Mouse (Mus musculus): ENCODE results near the gene Tspan32. TPM values are rescaled to one million over a fixed set of nuclear protein-coding genes. Genes with fewer than 3 reads are reported as not detected.

Gene Tspan32
- polyA plus RNA-seq, 1 experiment from 2014 or later = 0.14 TPM

DNA sequence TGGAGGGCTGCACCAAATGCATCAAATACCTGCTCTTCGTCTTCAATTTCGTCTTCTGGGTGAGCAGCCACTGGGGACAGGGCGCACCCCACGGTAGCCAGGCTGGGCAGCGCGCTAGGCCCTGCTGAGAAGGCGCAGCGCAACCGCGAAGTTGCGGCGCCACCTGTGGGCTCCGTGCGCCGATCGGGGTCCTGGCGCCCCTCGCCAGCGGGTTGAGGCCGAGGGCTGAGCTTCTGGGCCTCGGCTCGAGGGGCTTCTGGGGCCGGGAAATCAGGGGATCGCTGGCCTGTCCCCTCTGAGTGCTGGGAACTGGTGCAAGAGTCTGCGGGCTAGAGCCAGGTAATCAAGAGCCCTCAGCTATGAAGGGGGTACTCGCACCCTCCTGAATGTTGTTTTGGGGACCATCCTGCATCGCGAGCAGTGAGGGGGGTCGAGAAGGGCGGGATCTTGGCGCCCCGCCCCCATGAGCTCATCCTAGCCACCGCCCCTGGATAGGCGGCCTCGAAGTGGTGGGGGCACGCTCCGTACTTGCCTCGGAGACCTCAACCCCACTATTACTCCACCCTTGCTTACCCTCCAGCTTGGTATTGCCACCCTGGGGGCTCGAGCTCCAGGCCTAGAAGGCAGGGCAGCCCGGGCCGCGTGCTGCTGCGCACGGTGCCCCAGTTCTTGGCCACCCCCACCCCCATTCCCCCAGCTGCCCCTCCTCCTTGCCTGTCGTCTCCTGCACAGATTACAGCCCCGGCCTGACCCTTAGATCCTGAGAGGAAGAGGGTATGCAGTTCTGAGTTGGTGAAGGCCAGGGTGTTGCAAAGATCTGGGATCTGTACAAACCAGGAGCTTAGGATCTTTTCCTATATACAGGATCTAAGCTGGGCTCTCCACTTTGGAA lies 48.4 kb downstream of the Tspan32 start:
- ChIA-PET POLR2A (interaction anchor here (1.1 to 3.8 kb wide), 8 partner anchors 10 to 45 kb away, joined by 3 to 30 read pairs (median 6); no protein-coding TSS in a partner anchor), CTCF (interaction anchor here (1.2 to 1.9 kb wide), 7 partner anchors 10 to 45 kb away, joined by 3 to 9 read pairs (median 4); no protein-coding TSS in a partner anchor)
- ATAC-seq (peak; percentile 47), DNase-seq (ENCODE audit: low read depth, low spot score) (no peak)
- in situ Hi-C loops (cut with MboI; ENCODE audit: low pct_unique_long_range_greater_than_20kb) = loop anchor here (5.0 kb wide), 1 partner anchor 36 kb away; no protein-coding TSS in a partner anchor
- H3K27me3 ChIP-seq = no peaks in the 10 kb centered on the region
- no peak for TF ChIP-seq CTCF (IDR thresholded peaks at IDR 0.05)

DNA sequence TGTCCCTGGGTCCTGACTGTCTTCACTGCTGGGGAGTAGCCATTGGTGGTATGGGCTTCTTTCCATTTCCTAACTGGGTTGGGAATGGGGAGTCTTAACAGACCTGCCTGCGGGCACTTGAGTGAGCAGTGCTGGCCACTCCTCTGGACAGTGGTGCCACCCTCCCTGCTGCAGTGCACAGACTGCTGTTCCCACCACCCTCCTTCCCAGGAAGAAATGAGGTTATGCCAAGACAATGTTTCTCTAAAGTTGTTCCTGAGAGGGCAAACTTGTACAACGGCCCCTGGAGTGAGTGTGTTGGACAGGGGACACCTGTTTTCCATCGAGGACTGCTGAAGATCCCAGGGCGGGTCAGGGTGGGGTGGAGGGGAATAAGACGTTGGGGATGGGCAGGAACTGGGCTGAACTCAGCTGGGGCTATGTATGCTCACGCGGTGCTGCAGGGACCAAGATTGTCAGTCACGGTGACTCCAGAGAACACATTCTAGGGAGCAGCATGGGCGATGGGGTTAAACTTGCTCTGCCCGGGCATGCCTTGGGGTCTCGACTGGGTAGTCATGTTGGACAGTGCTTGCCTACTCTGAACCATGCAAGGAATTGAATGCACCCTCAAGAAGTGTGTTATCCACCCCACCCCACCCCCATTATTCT lies 49.2 kb downstream of the Tspan32 start:
- H3K27me3 ChIP-seq = no peaks in the 10 kb centered on the region
- no peak for TF ChIP-seq CTCF (IDR thresholded peaks at IDR 0.05)
- in situ Hi-C loops (cut with MboI; ENCODE audit: low pct_unique_long_range_greater_than_20kb) = loop anchor here (5.0 kb wide), 1 partner anchor 37 kb away; no protein-coding TSS in a partner anchor
- ChIA-PET POLR2A (interaction anchor here (1.1 to 3.8 kb wide), 6 partner anchors 9 to 46 kb away, joined by 4 to 30 read pairs (median 10); no protein-coding TSS in a partner anchor), CTCF (interaction anchor here (1.2 to 1.9 kb wide), 6 partner anchors 9 to 46 kb away, joined by 3 to 9 read pairs (median 4); no protein-coding TSS in a partner anchor)
- ATAC-seq (no peak), DNase-seq (ENCODE audit: low read depth, low spot score) (no peak)

DNA sequence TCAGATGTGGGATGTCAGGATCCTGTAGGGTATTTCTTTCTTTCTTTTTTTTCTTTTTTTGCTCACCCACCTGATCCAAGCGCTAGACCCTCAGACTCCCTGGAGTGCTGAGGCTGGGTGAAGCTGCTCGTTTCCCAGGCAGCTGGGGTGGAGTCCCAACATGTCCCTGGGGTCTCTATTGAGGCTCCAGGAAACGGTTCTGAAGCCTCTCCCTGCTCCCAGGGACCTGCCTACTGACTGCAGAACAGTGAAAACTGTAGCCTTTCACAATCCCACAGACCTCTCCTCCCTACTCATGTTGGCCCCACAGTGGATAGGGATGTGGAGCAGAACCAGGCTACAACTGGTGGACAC lies 49.7 kb downstream of the Tspan32 start:
- TF ChIP-seq CTCF (IDR thresholded peaks at IDR 0.05) = no peak
- no peak for ATAC-seq
- ChIA-PET POLR2A (interaction anchor here (2.4 to 3.8 kb wide), 2 partner anchors 12 to 42 kb away, joined by 7 to 30 read pairs; no protein-coding TSS in a partner anchor), CTCF (interaction anchor here (1.2 kb wide), 1 partner anchor 46 kb away, joined by 3 read pairs; no protein-coding TSS in a partner anchor)
- in situ Hi-C loops (cut with MboI; ENCODE audit: low pct_unique_long_range_greater_than_20kb) = loop anchor here (5.0 kb wide), 1 partner anchor 37 kb away; no protein-coding TSS in a partner anchor
- H3K27me3 ChIP-seq = no peaks in the 10 kb centered on the region
- no peak for DNase-seq (ENCODE audit: low read depth, low spot score)

DNA sequence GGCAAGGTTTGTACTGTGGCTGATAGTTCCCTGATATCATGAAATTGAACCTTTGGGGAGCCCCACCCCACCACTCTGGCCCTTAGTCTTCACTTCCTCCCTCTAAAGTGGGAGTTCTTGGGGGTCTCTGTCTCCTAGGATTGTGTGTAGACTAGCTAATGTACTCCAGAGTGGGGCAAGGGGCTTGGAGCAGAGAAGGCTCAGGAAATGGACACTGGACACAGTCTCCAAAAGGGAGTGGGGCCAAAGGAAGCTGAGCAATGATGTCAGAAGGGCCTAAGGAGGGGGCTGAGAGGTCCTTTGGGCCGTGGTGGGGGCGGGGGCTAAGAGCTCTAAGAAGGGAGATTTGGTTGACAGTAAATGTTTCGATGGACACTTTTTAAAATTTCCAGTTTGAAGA lies 50.2 kb downstream of the Tspan32 start:
- CTCF ChIA-PET = interaction anchor here (1.2 kb wide), 1 partner anchor 47 kb away, joined by 3 read pairs; no protein-coding TSS in a partner anchor
- no peak for TF ChIP-seq CTCF (IDR thresholded peaks at IDR 0.05)
- H3K27me3 ChIP-seq = no peaks in the 10 kb centered on the region
- ATAC-seq (no peak), DNase-seq (ENCODE audit: low read depth, low spot score) (no peak)
- in situ Hi-C loops (cut with MboI; ENCODE audit: low pct_unique_long_range_greater_than_20kb) = no loop called here
- POLR2A ChIA-PET = interaction anchor here (1.0 to 3.8 kb wide), 3 partner anchors 8 to 42 kb away, joined by 3 to 30 read pairs (median 4); no protein-coding TSS in a partner anchor

DNA sequence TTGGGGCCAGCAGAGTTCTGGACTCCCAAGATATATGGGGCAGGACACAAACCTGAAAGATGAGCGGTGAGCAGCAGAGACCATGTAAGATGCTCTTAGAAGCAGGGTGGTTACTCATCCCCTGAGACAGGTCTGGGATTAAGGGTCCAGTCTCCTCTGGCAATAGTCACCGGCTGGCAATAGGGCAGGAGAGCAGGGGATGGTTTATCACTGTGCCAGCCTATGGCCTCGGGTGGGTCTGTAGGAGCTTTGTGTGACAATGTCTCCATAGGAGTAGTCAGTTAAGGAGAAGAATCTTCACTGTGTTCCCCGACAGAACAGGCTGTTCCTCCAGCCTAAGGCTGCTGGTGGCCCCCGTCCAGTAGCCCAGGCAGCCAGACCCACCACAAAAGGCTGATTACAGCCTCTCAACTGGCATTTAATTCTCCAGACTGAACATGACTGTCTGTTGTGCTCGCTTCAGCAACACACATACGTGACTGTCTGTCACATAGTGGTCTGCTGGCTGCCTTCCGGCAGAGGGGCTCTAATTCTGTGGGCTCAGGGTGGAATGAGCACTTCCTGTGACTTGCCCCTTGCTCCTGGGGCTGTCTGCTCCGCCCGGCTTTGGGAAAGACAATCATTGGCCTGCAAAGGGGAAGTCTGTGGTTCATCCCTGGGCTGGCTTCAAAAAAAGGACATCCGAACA lies 50.8 kb downstream of the Tspan32 start:
- H3K27me3 ChIP-seq = no peaks in the 10 kb centered on the region
- no peak for TF ChIP-seq CTCF (IDR thresholded peaks at IDR 0.05)
- no peak for DNase-seq (ENCODE audit: low read depth, low spot score)
- POLR2A ChIA-PET = interaction anchor here (1.0 to 3.8 kb wide), 3 partner anchors 8 to 43 kb away, joined by 3 to 30 read pairs (median 4); no protein-coding TSS in a partner anchor
- no peak for ATAC-seq
- in situ Hi-C loops (cut with MboI; ENCODE audit: low pct_unique_long_range_greater_than_20kb) = no loop called here
- CTCF ChIA-PET = no interaction called here

DNA sequence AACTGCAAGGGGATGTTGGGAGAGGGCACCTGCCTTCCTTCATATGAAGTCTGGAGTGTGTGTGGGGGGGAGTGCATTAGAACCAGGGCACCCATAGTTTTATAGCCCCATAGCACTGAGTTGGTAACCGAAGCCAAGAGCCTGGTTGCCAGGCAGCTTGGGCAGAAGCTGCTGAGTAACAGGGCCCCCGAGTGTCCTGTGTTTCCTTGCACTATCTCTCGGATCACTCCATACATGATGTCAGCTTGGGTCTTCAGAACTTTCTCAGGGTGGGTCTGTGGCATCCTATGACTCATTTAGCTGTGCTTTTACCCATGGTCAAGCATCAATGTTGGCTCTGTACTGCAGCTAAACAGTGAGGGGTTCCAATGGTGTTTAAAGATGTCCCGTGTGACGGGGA lies 52.2 kb downstream of the Tspan32 start:
- DNase-seq (ENCODE audit: low read depth, low spot score) = no peak
- ATAC-seq = no peak
- in situ Hi-C loops (cut with MboI; ENCODE audit: low pct_unique_long_range_greater_than_20kb) = no loop called here
- no peaks in the 10 kb centered on the region for H3K27me3 ChIP-seq
- TF ChIP-seq CTCF (IDR thresholded peaks at IDR 0.05) = no peak
- ChIA-PET POLR2A (interaction anchor here (1.3 kb wide), 1 partner anchor 11 kb away, joined by 6 read pairs; no protein-coding TSS in a partner anchor), CTCF (interaction anchor here (0.7 to 3.1 kb wide), 3 partner anchors 29 to 414 kb away, joined by 3 to 15 read pairs (median 3); no protein-coding TSS in a partner anchor)

DNA sequence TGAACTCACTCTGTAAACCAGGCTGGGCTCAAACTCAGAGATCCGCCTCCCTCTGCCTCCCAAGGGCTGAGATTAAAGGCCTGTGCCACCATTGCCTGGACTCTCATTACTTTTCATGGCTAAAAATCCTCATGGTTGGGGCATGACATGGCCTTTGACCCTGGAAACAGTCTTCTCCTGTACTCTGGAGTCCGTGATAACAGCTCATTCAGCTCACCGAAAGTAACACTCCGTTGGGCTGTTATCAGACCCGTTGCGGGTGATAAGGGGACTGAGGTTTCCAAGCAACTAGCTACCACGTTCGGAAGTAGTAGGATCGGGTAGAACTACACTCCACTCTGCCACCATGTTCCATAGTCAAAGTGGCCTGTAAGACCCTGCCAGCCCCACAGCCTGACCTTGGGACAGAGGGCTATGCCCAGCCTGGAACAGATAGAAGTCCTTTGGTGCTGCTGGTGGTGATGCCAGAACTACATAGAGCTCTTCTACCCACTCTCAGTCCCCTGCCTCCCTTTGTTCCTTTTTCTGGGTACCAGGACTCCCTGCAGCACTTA lies 52.9 kb downstream of the Tspan32 start:
- POLR2A ChIA-PET = interaction anchor here (1.2 to 2.2 kb wide), 3 partner anchors 10 kb away, joined by 3 to 8 read pairs (median 6); no protein-coding TSS in a partner anchor
- DNase-seq (ENCODE audit: low read depth, low spot score) (no peak), ATAC-seq (no peak)
- CTCF ChIA-PET = interaction anchor here (0.7 to 3.1 kb wide), 3 partner anchors 29 to 413 kb away, joined by 3 to 15 read pairs (median 3); no protein-coding TSS in a partner anchor
- in situ Hi-C loops (cut with MboI; ENCODE audit: low pct_unique_long_range_greater_than_20kb) = no loop called here
- no peak for TF ChIP-seq CTCF (IDR thresholded peaks at IDR 0.05)
- no peaks in the 10 kb centered on the region for H3K27me3 ChIP-seq

DNA sequence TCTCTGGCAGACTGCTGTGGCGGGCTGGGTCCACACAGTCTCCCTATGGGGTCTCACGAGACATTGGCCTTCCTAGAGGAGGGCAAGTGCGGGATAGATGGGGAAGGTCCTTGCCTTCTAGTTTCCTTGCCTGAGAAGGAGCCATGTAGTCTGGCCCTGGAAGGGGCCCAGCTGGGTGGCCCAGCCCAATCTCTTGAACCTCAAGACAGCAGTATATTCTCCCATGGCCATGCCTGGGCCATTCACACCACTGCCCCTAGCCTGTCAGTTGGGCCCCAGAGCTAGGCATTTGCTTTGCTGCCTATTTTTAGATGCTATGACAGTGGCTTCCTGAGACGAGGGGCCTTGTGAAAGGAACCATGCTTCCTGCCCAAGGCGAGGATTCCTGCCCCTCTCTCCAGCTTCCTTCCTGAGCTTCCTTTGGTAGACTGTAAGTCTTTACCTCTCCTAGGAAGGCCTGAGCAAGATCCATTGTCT lies 53.4 kb downstream of the Tspan32 start:
- DNase-seq (ENCODE audit: low read depth, low spot score) (no peak), ATAC-seq (no peak)
- in situ Hi-C loops (cut with MboI; ENCODE audit: low pct_unique_long_range_greater_than_20kb) = no loop called here

More for the DNA sequence above, 53.4 kb downstream of the Tspan32 start:
- CTCF ChIA-PET = interaction anchor here (1.3 to 3.1 kb wide), 2 partner anchors 42 to 51 kb away, joined by 4 to 15 read pairs; no protein-coding TSS in a partner anchor
- TF ChIP-seq CTCF (IDR thresholded peaks at IDR 0.05) = no peak
- POLR2A ChIA-PET = interaction anchor here (1.2 to 2.2 kb wide), 2 partner anchors 10 kb away, joined by 3 to 8 read pairs; no protein-coding TSS in a partner anchor
- no peaks in the 10 kb centered on the region for H3K27me3 ChIP-seq
